Mouse (Mus musculus) common myeloid progenitor, adult 5-6 weeks (primary cell): ENCODE data around the gene Ifnl3. TPM values are rescaled to one million over a fixed set of nuclear protein-coding genes. Genes with fewer than 3 reads are reported as not detected.

Source experiments
- ATAC-seq: replicated peaks from 2 replicates; pipeline ENCODE4 v1.8.0; 2016; ENCODE audit warnings: low read depth, mild to moderate bottlenecking, moderate TSS enrichment, inconsistent platforms; ENCODE audit not compliant: poor library complexity, severe bottlenecking
- total RNA-seq: library from RNA; stranded (forward); fragments of 200-1000, 187-1606 nt; gene quantifications from 2 replicates; pipeline ENCODE4 v1.2.3, GENCODE M21; 2017

The Ifnl3 gene
- total RNA-seq, 1 experiment from 2014 or later, result not detected

GRCm38 (mm10) chr7:28545048-28545890, 22.6 kb downstream of the Ifnl3 start:
- no peak for ATAC-seq

- ATAC-seq, result no peak
Observed at GRCm38 (mm10) chr7:28545891-28546210, 23.2 kb downstream of the Ifnl3 start.

- ATAC-seq, result no peak
Observed at GRCm38 (mm10) chr7:28546649-28547048, 24.0 kb downstream of the Ifnl3 start.

GRCm38 (mm10) chr7:28547154-28547553, 24.5 kb downstream of the Ifnl3 start, which contains the start of gene Nccrp1:
Gene Nccrp1, minus strand, starts transcription at chr7:28547254.
- ATAC-seq, result no peak

GRCm38 (mm10) chr7:28547628-28548027, 25.0 kb downstream of the Ifnl3 start:
- peak; percentile 83 for ATAC-seq

- ATAC-seq, result no peak
Observed at GRCm38 (mm10) chr7:28553076-28553475, 30.4 kb downstream of the Ifnl3 start.

- ATAC-seq, result no peak
Observed at GRCm38 (mm10) chr7:28555939-28556535, 33.4 kb downstream of the Ifnl3 start.

GRCm38 (mm10) chr7:28557069-28557468, 34.4 kb downstream of the Ifnl3 start:
- no peak for ATAC-seq

- peak; percentile 90 for ATAC-seq
Observed at GRCm38 (mm10) chr7:28557708-28558107, 35.1 kb downstream of the Ifnl3 start.

GRCm38 (mm10) chr7:28558486-28558885, 35.9 kb downstream of the Ifnl3 start:
- ATAC-seq, result 0 out of 2 replicates have a peak, but pooled peaks have one; percentile 37

- ATAC-seq, result no peak
Observed at GRCm38 (mm10) chr7:28560856-28561255, 38.2 kb downstream of the Ifnl3 start.

GRCm38 (mm10) chr7:28561967-28562366, 39.3 kb downstream of the Ifnl3 start:
- ATAC-seq, result no peak

- ATAC-seq, result no peak
Observed at GRCm38 (mm10) chr7:28562371-28562770, 39.7 kb downstream of the Ifnl3 start.

GRCm38 (mm10) chr7:28562951-28563350, 40.3 kb downstream of the Ifnl3 start:
- ATAC-seq, result no peak

- 0 out of 2 replicates have a peak, but pooled peaks have one; percentile 23 for ATAC-seq
Observed at GRCm38 (mm10) chr7:28565407-28565806, 42.8 kb downstream of the Ifnl3 start.

- ATAC-seq, result no peak
Observed at GRCm38 (mm10) chr7:28567539-28567938, 44.9 kb downstream of the Ifnl3 start.

GRCm38 (mm10) chr7:28568253-28568652, 45.6 kb downstream of the Ifnl3 start:
- peak; percentile 71 for ATAC-seq

GRCm38 (mm10) chr7:28570291-28570981, 47.8 kb downstream of the Ifnl3 start:
- ATAC-seq, result no peak

GRCm38 (mm10) chr7:28570982-28571682, 48.5 kb downstream of the Ifnl3 start:
- no peak for ATAC-seq

- ATAC-seq, result no peak
Observed at GRCm38 (mm10) chr7:28572689-28573088, 50.1 kb downstream of the Ifnl3 start.
